Mouse (Mus musculus) lung, adult 2 months (tissue): ENCODE results near the gene Magi2.

Experiments used
- CTCF ChIP-seq: fragments of 200-500 bp; IDR thresholded peaks from 2 replicates; pipeline ENCODE4 v1.5.1; 2011; ENCODE audit warnings: mild to moderate bottlenecking, low read length, control low read depth; ENCODE audit not compliant: insufficient read depth
- POLR2A ChIP-seq: fragments of 200-500 bp; IDR thresholded peaks from 2 replicates; pipeline ENCODE4 v1.6.1; 2011; ENCODE audit warnings: low read depth, mild to moderate bottlenecking, control low read depth, low read length, borderline replicate concordance; ENCODE audit errors: extremely low read depth

GRCm38 (mm10) chr5:19717296-19717695, 490.5 kb downstream of the Magi2 start:
- TF ChIP-seq CTCF: no peak
- no peak for TF ChIP-seq POLR2A
